Mouse (Mus musculus): ENCODE data around the gene Chrm5. TPM values are rescaled to one million over a fixed set of nuclear protein-coding genes. Genes with fewer than 3 reads are reported as not detected.

Gene Chrm5
- total RNA-seq (2012; rRNA removed) (not detected in 2 replicates), polyA plus RNA-seq (2012; ENCODE audit: insufficient read depth in 1 of 2, insufficient read length in 2 of 2, low read depth in 1 of 2, low replicate concordance in 2 of 2, missing spikeins in 1 of 2) (not detected)

DNA sequence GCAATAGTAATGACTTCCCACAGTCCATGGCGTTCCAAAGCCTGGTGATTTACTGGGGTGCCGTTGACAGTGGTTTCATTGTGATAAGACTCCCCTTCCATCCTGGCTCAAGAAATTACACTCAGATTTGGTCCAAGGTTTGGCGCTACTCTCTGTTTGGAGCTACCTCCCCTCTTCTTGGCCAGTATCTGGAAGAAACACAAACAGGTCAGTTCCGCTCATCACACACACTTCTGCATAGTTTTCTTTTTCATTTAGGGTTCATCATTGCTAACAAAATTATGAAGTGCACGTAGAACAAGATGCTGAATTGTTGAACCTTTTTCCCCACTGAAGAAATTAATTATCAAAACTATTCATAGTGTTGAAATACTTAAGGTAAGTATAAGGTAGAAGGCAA, at the start of gene Chrm5:
TSS of gene Chrm5 (minus strand) at position 101 of the 400 bp plus-strand sequence.
- Histone ChIP-seq H3K9me3 (replicated peaks; ENCODE audit: insufficient read depth, low read length) (no peaks in the 10 kb centered on the region), H3K27me3 (ENCODE audit: control insufficient read depth in 1 of 2, insufficient read depth in 2 of 2, low read length in 2 of 2) (peaks cover 0 to 1% of the 10 kb centered on the region in 2 experiments; a peak in 1 of 4 replicates), H3K9ac (ENCODE audit: control insufficient read depth, low read depth, low read length, poor library complexity, severe bottlenecking) (no peak within 1 kb of the TSS), H3K4me3 (ENCODE audit: control insufficient read depth in 1 of 2, insufficient read depth in 1 of 2, low read depth in 2 of 2, low read length in 2 of 2) (no peak within 1 kb of the TSS), H3K4me1 (ENCODE audit: control insufficient read depth in 1 of 2, insufficient read depth in 2 of 2, low read length in 2 of 2) (no peaks in the 10 kb centered on the region), H3K27ac (ENCODE audit: control insufficient read depth, low read depth, low read length) (no peak within 1 kb of the TSS), H3K36me3 (ENCODE audit: control insufficient read depth in 1 of 2, insufficient read depth in 2 of 2, low read length in 2 of 2) (no peaks in the 10 kb centered on the region), H3K79me2 (ENCODE audit: control insufficient read depth, insufficient read depth, low read length, poor library complexity) (no peaks in the 10 kb centered on the region)
- no peak for TF ChIP-seq EP300 (IDR thresholded peaks at IDR 0.05; ENCODE audit: low read depth in 1 of 2, low read length in 2 of 2)
- TF ChIP-seq ZKSCAN1 (IDR thresholded peaks at IDR 0.05; ENCODE audit: low read depth, low read length): no peak
- TF ChIP-seq JUND (IDR thresholded peaks at IDR 0.05; ENCODE audit: low read depth, low read length): no peak
- TF ChIP-seq MXI1 (IDR thresholded peaks at IDR 0.05; ENCODE audit: low read depth, low read length): no peak
- TF ChIP-seq NELFE (IDR thresholded peaks at IDR 0.05; ENCODE audit: low read depth, low read length): no peak
- TF ChIP-seq HCFC1 (IDR thresholded peaks at IDR 0.05; ENCODE audit: low read depth, low read length): no peak
- no peak for TF ChIP-seq MYB (IDR thresholded peaks at IDR 0.05; ENCODE audit: low read depth, low read length)
- no peak for TF ChIP-seq CTCF (IDR thresholded peaks at IDR 0.05 in 2 of 3, conservative IDR thresholded peaks at IDR 0.05 in 1 of 3; ENCODE audit: control insufficient read depth in 1 of 3, insufficient read depth in 1 of 3, low read depth in 2 of 3, low read length in 3 of 3, poor library complexity in 1 of 3, severe bottlenecking in 1 of 3)
- TF ChIP-seq ZC3H11A (IDR thresholded peaks at IDR 0.05; ENCODE audit: low read depth, low read length): no peak
- no peak for TF ChIP-seq CHD2 (IDR thresholded peaks at IDR 0.05; ENCODE audit: low read length)
- TF ChIP-seq CHD1 (IDR thresholded peaks at IDR 0.05; ENCODE audit: low read depth, low read length): no peak
- no peak for TF ChIP-seq SMC3 (IDR thresholded peaks at IDR 0.05; ENCODE audit: low read depth, low read length)
- TF ChIP-seq TCF12 (IDR thresholded peaks at IDR 0.05; ENCODE audit: low read depth, low read length): no peak
- TF ChIP-seq TAL1 (IDR thresholded peaks at IDR 0.05; ENCODE audit: low read length): no peak
- TF ChIP-seq MEF2A (IDR thresholded peaks at IDR 0.05; ENCODE audit: extremely low read depth, insufficient replicate concordance, low read depth, low read length, poor library complexity, severe bottlenecking): no peak
- TF ChIP-seq UBTF (IDR thresholded peaks at IDR 0.05; ENCODE audit: borderline replicate concordance, insufficient read depth, low read depth, low read length): no peak
- no peak for TF ChIP-seq MYC (IDR thresholded peaks at IDR 0.05; ENCODE audit: low read depth, low read length)
- no peak for TF ChIP-seq USF2 (IDR thresholded peaks at IDR 0.05; ENCODE audit: borderline replicate concordance in 1 of 2, insufficient read depth in 1 of 2, low read depth in 1 of 2, low read length in 2 of 2)
- no peak for TF ChIP-seq POLR2AphosphoS5 (IDR thresholded peaks at IDR 0.05; ENCODE audit: borderline replicate concordance, low read depth, low read length)
- no peak for TF ChIP-seq ZNF384 (IDR thresholded peaks at IDR 0.05; ENCODE audit: low read depth, low read length)
- no peak for DNase-seq (ENCODE audit: low read depth, low spot score)

DNA sequence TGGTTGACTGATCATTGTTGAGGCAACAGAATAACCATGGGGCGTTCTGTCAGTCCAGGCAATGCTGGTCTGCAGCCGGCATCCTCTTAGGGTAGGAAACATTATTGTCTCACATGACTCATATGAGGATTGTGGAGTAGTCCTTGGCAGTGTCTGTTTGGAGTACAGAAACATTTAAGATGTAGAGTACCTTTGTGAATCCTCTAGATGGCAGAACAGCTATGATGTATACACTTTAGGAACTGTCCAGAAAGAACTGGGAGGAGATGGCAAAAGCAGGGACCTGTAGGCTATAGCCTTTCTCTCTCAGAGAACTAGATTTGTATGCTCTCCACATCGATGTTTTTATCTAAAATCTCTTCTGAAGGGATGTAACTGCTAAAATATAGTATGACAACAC, 46.4 kb upstream of the Chrm5 start:
- H3K27ac ChIP-seq (ENCODE audit: control insufficient read depth, low read depth, low read length): no peak overlapping the region
- H3K79me2 ChIP-seq (ENCODE audit: control insufficient read depth, insufficient read depth, low read length, poor library complexity): no peaks in the 10 kb centered on the region
- H3K27me3 ChIP-seq (ENCODE audit: control insufficient read depth in 1 of 2, insufficient read depth in 2 of 2, low read length in 2 of 2): no peaks in the 10 kb centered on the region
- H3K9ac ChIP-seq (ENCODE audit: control insufficient read depth, low read depth, low read length, poor library complexity, severe bottlenecking): no peak overlapping the region
- no peaks in the 10 kb centered on the region for H3K9me3 ChIP-seq (replicated peaks; ENCODE audit: insufficient read depth, low read length)
- no peak for DNase-seq (ENCODE audit: low read depth, low spot score)
- no peak for TF ChIP-seq KAT2A (conservative IDR thresholded peaks at IDR 0.05; ENCODE audit: low read depth, low read length)
- TF ChIP-seq EP300 (IDR thresholded peaks at IDR 0.05; ENCODE audit: low read depth in 1 of 2, low read length in 2 of 2): no peak
- no peak for TF ChIP-seq MYC (IDR thresholded peaks at IDR 0.05; ENCODE audit: low read depth, low read length)
- TF ChIP-seq ELF1 (IDR thresholded peaks at IDR 0.05; ENCODE audit: low read depth, low read length): no peak
- no peak for TF ChIP-seq ZNF384 (IDR thresholded peaks at IDR 0.05; ENCODE audit: low read depth, low read length)
- no peak; the same call in none of the 2 replicates for TF ChIP-seq RAD21 (IDR thresholded peaks at IDR 0.05; ENCODE audit: low read depth, low read length)
- no peak for TF ChIP-seq POLR2A (IDR thresholded peaks at IDR 0.05; ENCODE audit: control insufficient read depth in 1 of 2, insufficient read depth in 1 of 2, low read depth in 1 of 2, low read length in 2 of 2, poor library complexity in 1 of 2)
- TF ChIP-seq POLR2AphosphoS2 (IDR thresholded peaks at IDR 0.05; ENCODE audit: low read length): no peak
- no peak for TF ChIP-seq UBTF (IDR thresholded peaks at IDR 0.05; ENCODE audit: borderline replicate concordance, insufficient read depth, low read depth, low read length)
- no peak for TF ChIP-seq SMC3 (IDR thresholded peaks at IDR 0.05; ENCODE audit: low read depth, low read length)
- no peak for TF ChIP-seq BHLHE40 (IDR thresholded peaks at IDR 0.05; ENCODE audit: borderline replicate concordance, low read depth, low read length)
- TF ChIP-seq CTCF (IDR thresholded peaks at IDR 0.05 in 2 of 3, conservative IDR thresholded peaks at IDR 0.05 in 1 of 3; ENCODE audit: control insufficient read depth in 1 of 3, insufficient read depth in 1 of 3, low read depth in 2 of 3, low read length in 3 of 3, poor library complexity in 1 of 3, severe bottlenecking in 1 of 3): no peak
- no peak for TF ChIP-seq ZC3H11A (IDR thresholded peaks at IDR 0.05; ENCODE audit: low read depth, low read length)
- no peak for TF ChIP-seq MYB (IDR thresholded peaks at IDR 0.05; ENCODE audit: low read depth, low read length)
- TF ChIP-seq GATA1 (IDR thresholded peaks at IDR 0.05; ENCODE audit: low read depth, low read length): no peak
- no peak for TF ChIP-seq NRF1 (IDR thresholded peaks at IDR 0.05; ENCODE audit: insufficient read depth, low read depth, low read length, poor library complexity, severe bottlenecking)
- no peak for TF ChIP-seq MXI1 (IDR thresholded peaks at IDR 0.05; ENCODE audit: low read depth, low read length)
- no peaks in the 10 kb centered on the region for H3K4me1 ChIP-seq (ENCODE audit: control insufficient read depth in 1 of 2, insufficient read depth in 2 of 2, low read length in 2 of 2)
- H3K36me3 ChIP-seq (ENCODE audit: control insufficient read depth in 1 of 2, insufficient read depth in 2 of 2, low read length in 2 of 2): no peaks in the 10 kb centered on the region
- H3K4me3 ChIP-seq (ENCODE audit: control insufficient read depth in 1 of 2, insufficient read depth in 1 of 2, low read depth in 2 of 2, low read length in 2 of 2): no peak overlapping the region
